Mouse (Mus musculus) MEL (cell line): Measurements from ENCODE around the gene Mob3b.

Experiments used
- CTCF ChIP-seq, 3 experiments: IDR thresholded peaks in 2 of 3; conservative IDR thresholded peaks in 1 of 3; 2 replicates each; pipeline ENCODE4 v1.5.1; 2011 to 2012; ENCODE audit warnings: low read length in 3 of 3, low read depth in 2 of 3, mild to moderate bottlenecking in 2 of 3, improper control_type of control experiment in 1 of 3, inconsistent platforms in 1 of 3, mixed read lengths in 1 of 3, moderate library complexity in 1 of 3; ENCODE audit not compliant: control insufficient read depth in 1 of 3, insufficient read depth in 1 of 3, poor library complexity in 1 of 3, severe bottlenecking in 1 of 3
- GATA1 ChIP-seq: IDR thresholded peaks from 2 replicates; pipeline ENCODE4 v1.6.1; 2011; ENCODE audit warnings: low read depth, low read length, improper control_type of control experiment
- POLR2A ChIP-seq, 2 experiments: IDR thresholded peaks; 2 replicates each; pipeline ENCODE4 v1.6.1; 2011 to 2012; ENCODE audit warnings: low read length in 2 of 2, mild to moderate bottlenecking in 2 of 2, control low read depth in 1 of 2, improper control_type of control experiment in 1 of 2, low read depth in 1 of 2, moderate library complexity in 1 of 2; ENCODE audit not compliant: control insufficient read depth in 1 of 2, insufficient read depth in 1 of 2, poor library complexity in 1 of 2
- POLR2AphosphoS5 ChIP-seq: IDR thresholded peaks from 2 replicates; pipeline ENCODE4 v1.6.1; 2012; ENCODE audit warnings: low read depth, borderline replicate concordance, mild to moderate bottlenecking, inconsistent platforms, low read length, moderate library complexity, mixed read lengths

DNA sequence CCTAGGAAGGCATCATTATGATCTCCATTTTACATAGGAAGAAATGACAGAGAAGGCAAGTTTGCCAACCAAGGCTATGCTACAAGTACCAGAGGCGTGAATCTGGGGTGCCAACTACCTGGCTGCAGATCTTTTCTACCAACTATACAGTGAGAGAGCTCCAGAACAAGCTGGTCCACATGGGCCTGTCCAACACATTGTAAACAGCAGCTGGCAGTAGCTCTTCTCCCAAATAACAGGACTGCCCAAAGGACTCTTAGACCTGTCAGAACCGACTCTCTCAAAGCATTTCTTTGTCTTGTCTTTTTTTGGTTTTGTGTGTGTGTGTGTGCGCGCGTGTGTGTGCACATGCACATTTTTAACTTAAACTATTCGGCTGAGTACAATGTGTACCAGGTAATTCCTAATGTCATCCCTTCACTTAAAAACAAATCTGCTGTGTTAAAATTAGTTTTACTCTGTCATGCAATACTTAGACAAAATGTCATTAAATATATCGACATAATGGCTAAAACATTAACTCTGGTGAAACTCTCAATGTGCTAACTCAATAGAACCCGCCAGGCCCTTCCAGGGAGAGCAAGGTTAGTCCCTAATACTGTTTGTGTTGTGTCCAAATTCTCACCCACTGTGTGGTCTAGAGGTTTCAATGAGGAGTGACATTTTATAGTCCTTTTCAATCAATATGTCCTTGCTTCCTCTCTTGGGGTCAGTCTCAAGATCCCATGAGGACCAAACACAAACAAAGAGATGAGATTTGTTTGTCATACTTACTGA is 153.5 kb downstream of the Mob3b start:
- no peak for TF ChIP-seq CTCF (IDR thresholded peaks at IDR 0.05 in 2 of 3, conservative IDR thresholded peaks at IDR 0.05 in 1 of 3; ENCODE audit: control insufficient read depth in 1 of 3, insufficient read depth in 1 of 3, low read depth in 2 of 3, low read length in 3 of 3, poor library complexity in 1 of 3, severe bottlenecking in 1 of 3)
- TF ChIP-seq POLR2A (IDR thresholded peaks at IDR 0.05; ENCODE audit: control insufficient read depth in 1 of 2, insufficient read depth in 1 of 2, low read depth in 1 of 2, low read length in 2 of 2, poor library complexity in 1 of 2), result no peak
- no peak for TF ChIP-seq GATA1
- TF ChIP-seq POLR2AphosphoS5, result no peak
